In the genomic region with DNA sequence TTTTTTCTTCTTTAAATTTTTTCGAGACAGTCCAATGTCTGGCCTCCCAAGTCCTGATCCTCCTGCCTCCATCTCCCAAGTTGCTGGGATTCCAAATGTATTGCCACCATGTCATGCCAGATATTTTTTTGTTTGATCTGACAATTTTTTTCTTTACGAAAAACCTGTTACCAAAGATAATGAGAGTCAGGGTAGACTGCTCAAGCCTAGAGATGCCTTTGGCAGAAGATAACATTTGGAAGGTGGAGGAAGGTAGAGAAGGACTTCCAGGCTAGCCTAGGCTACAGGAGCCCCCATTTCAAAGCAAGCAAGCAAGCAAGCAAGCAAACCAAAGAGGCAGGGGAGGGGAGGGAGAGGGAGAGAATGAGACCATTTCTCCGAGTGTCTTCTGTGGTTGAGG, we compare ENCODE assay signal across 8 mouse cellular contexts. TPM values are rescaled to one million over a fixed set of nuclear protein-coding genes. Genes with fewer than 3 reads are reported as not detected.
DNase-seq lines count a peak whose midpoint lies in the region; ATAC-seq and TF ChIP-seq lines count a peak whose summit lies in the region.

No protein-coding gene starts in this region.

- DNase-seq in lung, postnatal 4 days, result no peak
- DNase-seq in yolk sac, embryonic 10.5 days (ENCODE audit: low spot score), result no peak
- no peak for DNase-seq in spleen, adult 18-20 months
- DNase-seq in kidney, postnatal 14 days, result no peak

- peaks cover 13% of the 10 kb centered on the region; the same call in 1 of the 2 replicates for H3K4me1 ChIP-seq in lung, embryonic 15.5 days
- H3K4me1 ChIP-seq in embryonic facial prominence, embryonic 13.5 days, result peaks cover 31% of the 10 kb centered on the region
- peaks cover 26% of the 10 kb centered on the region for H3K4me1 ChIP-seq in limb, embryonic 12.5 days (replicated peaks)
- peaks cover 18% of the 10 kb centered on the region for H3K4me1 ChIP-seq in small intestine, adult 2 months (ENCODE audit: control insufficient read depth, insufficient read depth, insufficient read length, low read length)

- 32% methylated on average over 3 of the region's 3 CpGs for WGBS in lung, embryonic 15.5 days
- WGBS in embryonic facial prominence, embryonic 13.5 days, result 32% methylated on average over 3 of the region's 3 CpGs
- 54% methylated on average over 3 of the region's 3 CpGs for WGBS in limb, embryonic 12.5 days
- WGBS in small intestine, adult 2 months, result 30% methylated on average over 3 of the region's 3 CpGs

- no peak for TF ChIP-seq CTCF in small intestine, adult 2 months (IDR thresholded peaks at IDR 0.05; ENCODE audit: extremely low read depth, insufficient read length, insufficient replicate concordance, low read depth, low read length)

- H3K4me3 ChIP-seq in lung, embryonic 15.5 days, result peak overlapping the region; percentile 68
- H3K4me3 ChIP-seq in embryonic facial prominence, embryonic 13.5 days, result peak overlapping the region; percentile 75
- peak overlapping the region; percentile 71 for H3K4me3 ChIP-seq in limb, embryonic 12.5 days (replicated peaks)
- peak overlapping the region; percentile 84 for H3K4me3 ChIP-seq in small intestine, adult 2 months (ENCODE audit: low read depth, low read length)

- no peaks in the 10 kb centered on the region for H3K27me3 ChIP-seq in lung, embryonic 15.5 days
- no peaks in the 10 kb centered on the region for H3K27me3 ChIP-seq in embryonic facial prominence, embryonic 13.5 days
- H3K27me3 ChIP-seq in limb, embryonic 12.5 days, result no peaks in the 10 kb centered on the region
- no peaks in the 10 kb centered on the region for H3K27me3 ChIP-seq in small intestine, adult 2 months (ENCODE audit: control insufficient read depth, insufficient read depth, low read length)

- H3K27ac ChIP-seq in lung, embryonic 15.5 days, result no peak overlapping the region
- no peak overlapping the region for H3K27ac ChIP-seq in embryonic facial prominence, embryonic 13.5 days
- H3K27ac ChIP-seq in limb, embryonic 12.5 days, result no peak overlapping the region
- no peak overlapping the region for H3K27ac ChIP-seq in small intestine, adult 2 months (ENCODE audit: insufficient read depth, low read depth, low read length)

- no peak for TF ChIP-seq POLR2A in small intestine, adult 2 months (IDR thresholded peaks at IDR 0.05; ENCODE audit: low read depth, low read length)

- peak overlapping the region; percentile 63 for H3K9ac ChIP-seq in lung, embryonic 15.5 days
- peak overlapping the region; percentile 91 for H3K9ac ChIP-seq in embryonic facial prominence, embryonic 13.5 days
- H3K9ac ChIP-seq in limb, embryonic 12.5 days (replicated peaks), result peak overlapping the region; percentile 80

- no peak for ATAC-seq in lung, embryonic 15.5 days (ENCODE audit: borderline replicate concordance, extremely low read depth, low FRiP score, low TSS enrichment)
- no peak for ATAC-seq in embryonic facial prominence, embryonic 13.5 days (ENCODE audit: insufficient number of reproducible peaks, insufficient read depth, low FRiP score, low TSS enrichment, low read depth)
- ATAC-seq in limb, embryonic 12.5 days (ENCODE audit: insufficient number of reproducible peaks, insufficient read depth, low FRiP score, low TSS enrichment, low read depth), result no peak

- peak overlapping the region; percentile 55 for H3K4me2 ChIP-seq in lung, embryonic 15.5 days
- H3K4me2 ChIP-seq in embryonic facial prominence, embryonic 13.5 days, result peak overlapping the region; percentile 63
- peak overlapping the region; percentile 61 for H3K4me2 ChIP-seq in limb, embryonic 12.5 days

- H3K9me3 ChIP-seq in lung, embryonic 15.5 days, result no peaks in the 10 kb centered on the region
- no peaks in the 10 kb centered on the region for H3K9me3 ChIP-seq in embryonic facial prominence, embryonic 13.5 days
- H3K9me3 ChIP-seq in limb, embryonic 12.5 days, result no peaks in the 10 kb centered on the region

- H3K36me3 ChIP-seq in lung, embryonic 15.5 days, result no peaks in the 10 kb centered on the region
- H3K36me3 ChIP-seq in embryonic facial prominence, embryonic 13.5 days, result 0 out of 2 replicates have a peak, but pooled peaks cover 4% of the 10 kb centered on the region
- H3K36me3 ChIP-seq in limb, embryonic 12.5 days, result 0 out of 2 replicates have a peak, but pooled peaks cover 4% of the 10 kb centered on the region
- no peaks in the 10 kb centered on the region; the same call in 1 of the 2 replicates for H3K36me3 ChIP-seq in small intestine, adult 2 months (ENCODE audit: control insufficient read depth, insufficient read depth, low read length)

RNA-seq across cellular contexts. Expression of a gene that starts 0.9 kb away (rescaled TPM):
- polyA plus RNA-seq in lung, embryonic 15.5 days (2015; fragmentation: Nextera tagmentation; extraction: Ambion mirVana), result 49.5 and 50.6 TPM in 2 replicates
- 39.8 and 51.8 TPM in 2 replicates for polyA plus RNA-seq in embryonic facial prominence, embryonic 13.5 days (2015; fragmentation: Nextera tagmentation; extraction: Ambion mirVana)
- polyA plus RNA-seq in limb, embryonic 12.5 days (2016; fragmentation: Nextera tagmentation; extraction: Ambion mirVana), result 53.8 and 54.8 TPM in 2 replicates
- polyA plus RNA-seq in small intestine, adult 2 months (2012; rRNA removed), result 6.5 and 12.4 TPM in 2 replicates

RNA-seq across cellular contexts. Expression of a gene that starts 7.0 kb away (rescaled TPM):
- 15.6 and 16.1 TPM in 2 replicates for polyA plus RNA-seq in lung, embryonic 15.5 days (2015; fragmentation: Nextera tagmentation; extraction: Ambion mirVana)
- polyA plus RNA-seq in embryonic facial prominence, embryonic 13.5 days (2015; fragmentation: Nextera tagmentation; extraction: Ambion mirVana), result 19.4 and 21.0 TPM in 2 replicates
- polyA plus RNA-seq in limb, embryonic 12.5 days (2016; fragmentation: Nextera tagmentation; extraction: Ambion mirVana), result 22.2 and 24.9 TPM in 2 replicates
- polyA plus RNA-seq in small intestine, adult 2 months (2012; rRNA removed), result 2.9 and 6.7 TPM in 2 replicates

RNA-seq across cellular contexts. Expression of a gene that starts 48.0 kb away (rescaled TPM):
- 46.3 and 46.9 TPM in 2 replicates for polyA plus RNA-seq in lung, embryonic 15.5 days (2015; fragmentation: Nextera tagmentation; extraction: Ambion mirVana)
- 55.1 and 57.8 TPM in 2 replicates for polyA plus RNA-seq in embryonic facial prominence, embryonic 13.5 days (2015; fragmentation: Nextera tagmentation; extraction: Ambion mirVana)
- 56.2 and 58.1 TPM in 2 replicates for polyA plus RNA-seq in limb, embryonic 12.5 days (2016; fragmentation: Nextera tagmentation; extraction: Ambion mirVana)
- polyA plus RNA-seq in small intestine, adult 2 months (2012; rRNA removed), result 8.3 and 13.3 TPM in 2 replicates
